Mouse (Mus musculus): ENCODE data around the gene Stpg1. TPM values are rescaled to one million over a fixed set of nuclear protein-coding genes. Genes with fewer than 3 reads are reported as not detected.

The Stpg1 gene
- polyA plus RNA-seq, 1 experiment from 2014 or later: 1.3 TPM

DNA sequence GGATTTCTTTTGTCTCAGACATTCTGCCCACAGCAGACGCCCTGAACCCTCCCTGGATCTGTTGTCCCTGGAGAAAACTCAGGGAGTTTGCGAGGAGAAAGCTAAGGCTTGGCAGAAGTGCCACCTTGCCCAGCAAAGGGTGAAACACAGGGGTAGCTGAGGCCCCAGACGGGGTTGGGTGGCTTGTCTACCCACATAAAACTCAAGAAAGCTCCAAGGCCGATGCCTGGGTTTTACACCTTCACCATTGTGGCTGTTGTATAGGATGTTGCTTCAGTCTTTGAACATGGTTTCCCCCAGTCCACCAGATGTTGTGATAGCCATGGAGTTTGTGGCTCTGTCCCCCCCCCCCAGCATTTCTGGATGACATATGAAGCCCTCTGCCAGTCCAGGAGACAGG, 90.2 kb downstream of the Stpg1 start:
- H3K27me3 ChIP-seq: 0 out of 2 replicates have a peak, but pooled peaks cover 2% of the 10 kb centered on the region
- H3K4me3 ChIP-seq (replicated peaks): no peak overlapping the region
- WGBS: 59% methylated on average over 4 of the region's 4 CpGs
- H3K27ac ChIP-seq: no peak overlapping the region
- no peaks in the 10 kb centered on the region for H3K9me3 ChIP-seq
- H3K4me2 ChIP-seq (replicated peaks): no peak overlapping the region
- H3K4me1 ChIP-seq (replicated peaks): peaks cover 5% of the 10 kb centered on the region; the same call in 1 of the 2 replicates
- no peak for ATAC-seq
- no peaks in the 10 kb centered on the region for H3K36me3 ChIP-seq
- H3K9ac ChIP-seq (replicated peaks): no peak overlapping the region

Small RNA genes lying within 50 kb of the gene (microRNA-seq; reads per million reads assigned to microRNA genes)
- not detected for gene Gm25317

Other genes starting within 250 kb of the Stpg1 start
- gene Clic4, start 222.0 kb upstream of the Stpg1 start, polyA plus RNA-seq (2015; fragmentation: Nextera tagmentation; extraction: Ambion mirVana): 95.1 and 108 TPM in 2 replicates
- gene Srrm1, start 141.5 kb upstream of the Stpg1 start, polyA plus RNA-seq (2015; fragmentation: Nextera tagmentation; extraction: Ambion mirVana): 211 and 246 TPM in 2 replicates
- 0.63 and 0.93 TPM in 2 replicates for gene Ncmap, start 96.6 kb upstream of the Stpg1 start, polyA plus RNA-seq (2015; fragmentation: Nextera tagmentation; extraction: Ambion mirVana)
- gene Rcan3, start 60.9 kb upstream of the Stpg1 start, polyA plus RNA-seq (2015; fragmentation: Nextera tagmentation; extraction: Ambion mirVana): 26.4 and 27.0 TPM in 2 replicates
- 6.8 and 7.5 TPM in 2 replicates for gene Nipal3, start 248 bp downstream of the Stpg1 start, polyA plus RNA-seq (2015; fragmentation: Nextera tagmentation; extraction: Ambion mirVana)
- gene Grhl3, start 78.8 kb downstream of the Stpg1 start, polyA plus RNA-seq (2015; fragmentation: Nextera tagmentation; extraction: Ambion mirVana): 2.1 and 2.8 TPM in 2 replicates
- gene Ifnlr1, start 191.5 kb downstream of the Stpg1 start, polyA plus RNA-seq (2015; fragmentation: Nextera tagmentation; extraction: Ambion mirVana): 0.10 and 0.16 TPM in 2 replicates
- not detected in 2 replicates for gene Il22ra1, start 233.4 kb downstream of the Stpg1 start, polyA plus RNA-seq (2015; fragmentation: Nextera tagmentation; extraction: Ambion mirVana)

Measured in midbrain, embryonic 13.5 days (tissue).